Mouse (Mus musculus) heart, embryonic 14.5 days (tissue): ENCODE measurements around the gene Slc25a43. TPM values are rescaled to one million over a fixed set of nuclear protein-coding genes. Genes with fewer than 3 reads are reported as not detected.

Experiments used
- ATAC-seq: fragments of 200-750 bp; cut with Nextera tagmentation; 2 replicates; pipeline ENCODE4 v1.8.0; 2017; ENCODE audit warnings: low read depth, moderate TSS enrichment; ENCODE audit not compliant: insufficient number of reproducible peaks, insufficient read depth, low FRiP score
- H3K27ac ChIP-seq, 2 experiments: fragments of 200-500 bp in 1 of 2; fragments of 300-500 bp in 1 of 2; sonication (generic) in 1 of 2; replicated peaks in 1 of 2; 2 replicates each; pipeline ENCODE4 v1.5.1; 2012 to 2014; ENCODE audit warnings: low read depth in 2 of 2, low read length in 2 of 2, control low read depth in 1 of 2, mild to moderate bottlenecking in 1 of 2, mixed read lengths in 1 of 2; ENCODE audit not compliant: control insufficient read depth in 1 of 2, insufficient read depth in 1 of 2
- H3K27me3 ChIP-seq: fragments of 300-500 bp; sonication (generic); 2 replicates; pipeline ENCODE4 v1.6.1; 2014; ENCODE audit warnings: mild to moderate bottlenecking, low read length, control low read depth; ENCODE audit not compliant: control insufficient read depth, insufficient read depth
- H3K36me3 ChIP-seq: fragments of 300-500 bp; sonication (generic); 2 replicates; pipeline ENCODE4 v1.6.1; 2014; ENCODE audit warnings: mild to moderate bottlenecking, control low read depth, low read length, mixed read lengths; ENCODE audit not compliant: control insufficient read depth, insufficient read depth
- H3K4me1 ChIP-seq, 2 experiments: fragments of 200-500 bp in 1 of 2; fragments of 300-500 bp in 1 of 2; sonication (generic) in 1 of 2; 2 replicates each; pipeline ENCODE4 v1.6.1; 2012 to 2014; ENCODE audit warnings: low read length in 2 of 2, control low read depth in 1 of 2, mixed read lengths in 1 of 2; ENCODE audit not compliant: control insufficient read depth in 2 of 2, insufficient read depth in 2 of 2
- H3K4me2 ChIP-seq: fragments of 300-500 bp; sonication (generic); 2 replicates; pipeline ENCODE4 v1.6.1; 2014; ENCODE audit warnings: mild to moderate bottlenecking, low read length
- H3K4me3 ChIP-seq, 2 experiments: fragments of 200-500 bp in 1 of 2; fragments of 300-500 bp in 1 of 2; sonication (generic) in 1 of 2; 2 replicates each; pipeline ENCODE4 v1.5.1; 2012 to 2014; ENCODE audit warnings: low read length in 2 of 2, mild to moderate bottlenecking in 2 of 2, control low read depth in 1 of 2, low read depth in 1 of 2, moderate library complexity in 1 of 2; ENCODE audit not compliant: control insufficient read depth in 1 of 2, insufficient read depth in 1 of 2
- H3K9ac ChIP-seq: fragments of 300-500 bp; sonication (generic); 2 replicates; pipeline ENCODE4 v1.6.1; 2014; ENCODE audit warnings: mild to moderate bottlenecking, low read length
- H3K9me3 ChIP-seq: fragments of 300-500 bp; sonication (generic); 2 replicates; pipeline ENCODE4 v1.6.1; 2016; ENCODE audit warnings: low read length, control low read depth; ENCODE audit not compliant: control insufficient read depth
- WGBS: fragments of 180-500 bp; shearing (Covaris S2); extraction: QIAGEN DNeasy Blood & Tissue Kit; methylation state at CpG from one replicate; pipeline ENCODE4 v1.1.7; 2014; 5-methylcytosine and 5-hydroxymethylcytosine counted together
- polyA plus RNA-seq: library from polyadenylated mRNA; unstranded; fragments of >200 nt; fragmentation: Nextera tagmentation; extraction: Ambion mirVana; gene quantifications from 2 replicates; pipeline ENCODE4 v1.2.1, GENCODE M21; 2014

Slc25a43 gene
- polyA plus RNA-seq, 1 experiment from 2014 or later, result 3.8 TPM

- H3K9ac ChIP-seq, result no peak overlapping the region
- no peaks in the 10 kb centered on the region; a peak in 1 of 4 replicates for H3K4me1 ChIP-seq
- no peaks in the 10 kb centered on the region for H3K36me3 ChIP-seq
- H3K4me3 ChIP-seq, result no peak overlapping the region
- no peak overlapping the region for H3K27ac ChIP-seq
- no peaks in the 10 kb centered on the region for H3K27me3 ChIP-seq
- H3K9me3 ChIP-seq, result no peaks in the 10 kb centered on the region
- ATAC-seq, result no peak
- WGBS, result 79% methylated on average over 2 of the region's 4 CpGs
- no peak overlapping the region for H3K4me2 ChIP-seq
Measured at GRCm38 (mm10) chrX:36815439-36815838, 72.0 kb downstream of the Slc25a43 start.

DNA sequence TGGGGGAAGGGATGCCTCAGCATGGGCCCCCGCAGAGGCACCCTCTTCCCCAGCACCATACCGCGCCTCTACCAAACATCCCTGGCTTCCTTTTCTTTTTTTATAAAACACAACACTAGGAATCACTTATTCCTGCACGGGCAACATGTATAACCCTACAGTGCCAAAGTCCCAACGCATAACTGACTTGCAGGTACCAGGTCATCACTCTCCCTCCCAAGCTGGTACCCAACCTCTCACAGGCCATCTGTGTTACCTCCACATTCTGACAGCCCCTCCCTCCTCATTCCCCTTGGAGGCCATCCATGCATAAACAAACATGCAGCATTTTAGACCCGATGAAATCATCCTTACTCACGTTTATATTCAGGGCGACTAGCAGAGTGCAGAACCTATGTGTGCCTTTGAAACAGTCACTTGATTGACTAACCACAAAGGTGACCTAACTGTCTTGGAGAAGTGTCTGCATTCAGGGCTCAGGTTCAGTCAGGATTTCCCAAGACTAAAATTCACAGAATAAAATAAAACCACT lies 73.0 kb downstream of the Slc25a43 start:
- peak; percentile 21; the same call in 1 of the 2 replicates for ATAC-seq
- H3K36me3 ChIP-seq, result no peaks in the 10 kb centered on the region
- no peaks in the 10 kb centered on the region for H3K9me3 ChIP-seq
- peak overlapping the region; percentile 25 to 37; a peak in 2 of 4 replicates for H3K4me3 ChIP-seq
- H3K27me3 ChIP-seq, result no peaks in the 10 kb centered on the region
- 30% methylated on average over 8 of the region's 8 CpGs for WGBS
- H3K9ac ChIP-seq, result no peak overlapping the region; the same call in 1 of the 2 replicates
- 0 out of 4 replicates have a peak overlapping the region, but pooled peaks have one; percentile 69 to 71 for H3K27ac ChIP-seq
- no peaks in the 10 kb centered on the region; a peak in 1 of 4 replicates for H3K4me1 ChIP-seq
- H3K4me2 ChIP-seq, result peak overlapping the region; percentile 60

DNA sequence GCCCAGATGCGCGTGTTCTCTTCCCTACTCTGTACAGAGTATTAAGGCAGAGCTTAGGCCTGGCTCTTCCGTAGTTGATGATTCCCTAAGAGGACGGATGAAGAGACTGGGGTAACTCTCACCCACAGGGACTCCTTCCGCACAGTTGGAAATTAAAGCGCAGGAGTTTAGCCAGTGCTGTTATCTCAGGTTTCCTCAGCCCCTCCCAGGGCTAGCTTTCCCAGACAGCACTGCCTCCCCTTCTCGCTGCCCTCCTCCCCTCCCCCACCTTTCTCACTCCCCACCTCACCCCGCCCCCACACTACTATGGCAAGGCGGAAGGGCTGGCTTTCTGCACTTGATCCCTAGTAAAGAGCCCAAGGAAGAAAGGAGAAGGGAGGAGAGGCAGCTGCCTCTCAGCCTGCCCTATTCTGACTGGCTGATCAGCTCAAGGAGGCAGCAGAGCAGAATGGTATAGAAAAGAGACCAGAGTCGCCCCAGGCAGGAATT lies 73.5 kb downstream of the Slc25a43 start:
- H3K4me2 ChIP-seq, result peak overlapping the region; percentile 60
- peak overlapping the region; percentile 71 to 91 for H3K27ac ChIP-seq
- H3K9me3 ChIP-seq, result no peaks in the 10 kb centered on the region
- no peaks in the 10 kb centered on the region for H3K27me3 ChIP-seq
- H3K4me3 ChIP-seq, result peak overlapping the region; percentile 25 to 37
- H3K36me3 ChIP-seq, result no peaks in the 10 kb centered on the region
- H3K9ac ChIP-seq, result peak overlapping the region; percentile 56
- ATAC-seq, result no peak
- no peaks in the 10 kb centered on the region; a peak in 1 of 4 replicates for H3K4me1 ChIP-seq
- WGBS, result 11% methylated on average over 10 of the region's 10 CpGs

GRCm38 (mm10) chrX:36819575-36819974 lies 76.1 kb downstream of the Slc25a43 start:
- WGBS, result 58% methylated on average over 4 of the region's 4 CpGs
- H3K9ac ChIP-seq, result no peak overlapping the region
- H3K4me1 ChIP-seq, result no peaks in the 10 kb centered on the region; a peak in 1 of 4 replicates
- H3K27me3 ChIP-seq, result no peaks in the 10 kb centered on the region
- no peak overlapping the region for H3K27ac ChIP-seq
- H3K4me3 ChIP-seq, result no peak overlapping the region
- no peak overlapping the region for H3K4me2 ChIP-seq
- H3K36me3 ChIP-seq, result no peaks in the 10 kb centered on the region
- H3K9me3 ChIP-seq, result no peaks in the 10 kb centered on the region
- ATAC-seq, result no peak

GRCm38 (mm10) chrX:36820201-36820600 lies 76.7 kb downstream of the Slc25a43 start:
- ATAC-seq, result no peak
- H3K4me2 ChIP-seq, result no peak overlapping the region
- WGBS, result 18% methylated on average over 4 of the region's 4 CpGs

DNA sequence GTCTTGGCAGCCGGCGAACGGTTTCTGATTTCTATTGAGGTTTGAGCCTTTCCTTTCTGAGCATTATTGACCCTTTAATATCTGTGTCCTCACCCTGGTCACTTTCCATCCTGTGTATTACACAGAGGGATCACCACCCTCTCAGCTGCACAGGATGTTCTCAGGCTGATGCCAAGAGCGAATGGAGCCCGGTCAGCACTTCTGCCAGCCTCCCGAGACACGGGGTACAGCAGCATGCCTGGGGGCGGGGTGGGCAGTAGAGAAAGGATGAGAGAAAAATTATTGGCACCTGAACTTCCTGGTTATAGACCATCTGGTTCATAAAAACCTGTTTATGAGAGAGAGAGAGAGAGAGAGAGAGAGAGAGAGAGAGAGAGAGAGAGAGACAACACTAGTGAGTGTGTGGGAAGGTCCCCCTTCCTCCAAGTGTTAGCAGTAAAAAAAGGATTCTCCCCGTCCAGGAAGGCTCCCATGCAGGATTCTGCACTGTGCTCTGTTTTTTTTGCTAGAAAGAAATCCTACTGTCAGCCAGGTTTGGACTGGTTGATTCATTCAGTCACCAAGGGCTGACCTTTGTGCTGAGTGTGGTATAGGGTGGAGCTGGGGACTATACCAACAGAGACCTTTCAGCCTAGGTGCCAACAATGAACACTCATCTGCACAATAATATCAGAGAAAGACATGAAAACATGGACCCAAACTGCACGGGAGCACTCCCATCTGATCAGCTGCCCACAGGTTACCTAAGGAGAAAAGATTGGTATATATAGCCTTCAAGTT lies 80.7 kb downstream of the Slc25a43 start:
- no peak overlapping the region for H3K4me3 ChIP-seq
- no peaks in the 10 kb centered on the region for H3K36me3 ChIP-seq
- no peaks in the 10 kb centered on the region for H3K9me3 ChIP-seq
- no peak for ATAC-seq
- no peaks in the 10 kb centered on the region for H3K27me3 ChIP-seq
- no peaks in the 10 kb centered on the region for H3K4me1 ChIP-seq
- no peak overlapping the region for H3K27ac ChIP-seq
- H3K4me2 ChIP-seq, result no peak overlapping the region
- WGBS, result 74% methylated on average over 10 of the region's 10 CpGs
- H3K9ac ChIP-seq, result no peak overlapping the region

More at GRCm38 (mm10) chrX:36820201-36820600, 76.7 kb downstream of the Slc25a43 start:
- Histone ChIP-seq H3K4me1 (no peaks in the 10 kb centered on the region; a peak in 1 of 4 replicates), H3K36me3 (no peaks in the 10 kb centered on the region), H3K9me3 (no peaks in the 10 kb centered on the region), H3K27me3 (no peaks in the 10 kb centered on the region), H3K27ac (no peak overlapping the region), H3K4me3 (no peak overlapping the region), H3K9ac (no peak overlapping the region)

DNA sequence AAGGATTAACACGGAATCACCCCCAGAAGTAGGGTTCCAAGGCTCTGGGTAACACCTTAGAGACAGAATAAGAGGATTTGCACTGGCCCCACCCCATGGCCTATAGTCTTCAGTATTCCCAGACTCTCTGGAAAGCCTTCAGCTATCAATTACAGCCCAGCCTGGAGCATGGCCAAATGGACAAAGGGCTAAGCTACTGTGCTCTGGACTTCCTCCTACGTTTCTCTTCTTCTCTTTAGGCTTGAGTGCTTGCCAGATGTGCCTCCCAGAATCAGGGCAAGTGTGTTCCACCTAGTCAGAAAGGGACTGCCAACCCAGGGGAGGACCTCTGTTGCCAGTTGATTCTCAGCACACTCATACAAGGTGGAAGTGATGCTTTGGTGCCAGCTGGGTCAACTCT lies 81.6 kb downstream of the Slc25a43 start:
- 59% methylated on average over 2 of the region's 2 CpGs for WGBS

More for the DNA sequence above, 81.6 kb downstream of the Slc25a43 start:
- Histone ChIP-seq H3K9ac (no peak overlapping the region), H3K36me3 (no peaks in the 10 kb centered on the region), H3K4me1 (no peaks in the 10 kb centered on the region), H3K27me3 (no peaks in the 10 kb centered on the region), H3K4me2 (no peak overlapping the region), H3K27ac (no peak overlapping the region), H3K4me3 (no peak overlapping the region), H3K9me3 (no peaks in the 10 kb centered on the region)
- ATAC-seq, result no peak
